Mouse (Mus musculus) bone marrow, adult 2 months (tissue): Measurements from ENCODE around the gene Itgax.

Experiments
- CTCF ChIP-seq: fragments of 200-500 bp; IDR thresholded peaks from 2 replicates; pipeline ENCODE4 v1.5.1; 2011; ENCODE audit warnings: low read length, control low read depth; ENCODE audit not compliant: control insufficient read depth, insufficient read depth
- POLR2A ChIP-seq: fragments of 200-500 bp; IDR thresholded peaks from 2 replicates; pipeline ENCODE4 v1.6.1; 2011; ENCODE audit warnings: low read depth, mild to moderate bottlenecking, control low read depth, low read length, borderline replicate concordance; ENCODE audit not compliant: control insufficient read depth

GRCm38 (mm10) chr7:128178385-128178784 is 49.0 kb downstream of the Itgax start:
- TF ChIP-seq CTCF: no peak
- no peak for TF ChIP-seq POLR2A
